Mouse (Mus musculus): ENCODE data around the gene Enthd1. TPM values are rescaled to one million over a fixed set of nuclear protein-coding genes. Genes with fewer than 3 reads are reported as not detected.

Gene Enthd1
- polyA plus RNA-seq, 1 experiment from 2014 or later, result not detected

DNA sequence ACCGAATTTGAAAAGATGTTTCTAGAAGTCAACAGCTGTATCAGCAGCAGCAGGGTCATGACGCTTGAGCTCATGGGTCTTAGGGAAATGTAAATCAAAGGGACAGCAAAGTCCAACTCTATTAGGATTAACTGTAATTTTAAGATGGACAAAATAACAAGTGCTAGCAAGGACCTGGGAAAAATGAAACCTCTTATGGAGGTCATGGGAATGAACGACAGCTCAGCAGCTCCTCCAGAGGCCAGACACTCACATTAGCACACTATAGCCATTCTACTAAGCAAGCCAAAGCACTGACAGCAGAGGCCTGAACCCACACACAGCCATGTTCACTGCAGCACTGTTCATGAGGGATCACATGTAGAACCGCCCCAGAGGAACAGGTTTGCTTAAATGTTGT lies 7.2 kb downstream of the Enthd1 start:
- Histone ChIP-seq H3K9me3 (no peaks in the 10 kb centered on the region), H3K4me3 (no peak overlapping the region), H3K9ac (replicated peaks) (no peak overlapping the region), H3K4me1 (no peaks in the 10 kb centered on the region), H3K4me2 (replicated peaks) (no peak overlapping the region), H3K36me3 (no peaks in the 10 kb centered on the region), H3K27me3 (no peaks in the 10 kb centered on the region), H3K27ac (replicated peaks) (no peak overlapping the region)
- 72% methylated on average over 4 of the region's 4 CpGs for WGBS
- no peak for ATAC-seq (ENCODE audit: low FRiP score, low read depth)

DNA sequence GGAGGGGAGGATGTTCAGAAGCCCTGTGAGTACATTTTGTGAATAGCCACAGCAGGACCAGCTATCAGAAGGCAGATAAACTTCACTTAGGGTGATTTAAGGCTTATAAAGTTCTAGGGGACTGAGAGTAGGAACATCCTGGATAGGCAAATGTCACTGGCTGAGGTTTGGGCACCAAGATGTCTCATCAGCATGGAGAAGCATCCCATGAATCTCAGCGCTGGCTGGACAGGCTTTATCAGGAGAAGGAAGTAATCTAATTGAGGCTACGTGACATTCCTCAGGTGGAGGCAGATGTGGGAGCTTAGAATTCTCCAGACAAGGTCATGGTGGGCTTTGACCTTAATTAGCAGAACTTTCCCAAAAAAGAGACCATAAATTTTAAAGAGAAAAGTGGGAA lies 8.9 kb downstream of the Enthd1 start:
- no peak overlapping the region for H3K4me2 ChIP-seq (replicated peaks)
- no peaks in the 10 kb centered on the region for H3K4me1 ChIP-seq
- WGBS, result 71% methylated on average over 2 of the region's 2 CpGs
- no peaks in the 10 kb centered on the region for H3K36me3 ChIP-seq
- no peaks in the 10 kb centered on the region for H3K9me3 ChIP-seq
- no peak overlapping the region for H3K9ac ChIP-seq (replicated peaks)
- no peak overlapping the region for H3K4me3 ChIP-seq
- ATAC-seq (ENCODE audit: low FRiP score, low read depth), result no peak
- H3K27ac ChIP-seq (replicated peaks), result no peak overlapping the region
- H3K27me3 ChIP-seq, result no peaks in the 10 kb centered on the region

DNA sequence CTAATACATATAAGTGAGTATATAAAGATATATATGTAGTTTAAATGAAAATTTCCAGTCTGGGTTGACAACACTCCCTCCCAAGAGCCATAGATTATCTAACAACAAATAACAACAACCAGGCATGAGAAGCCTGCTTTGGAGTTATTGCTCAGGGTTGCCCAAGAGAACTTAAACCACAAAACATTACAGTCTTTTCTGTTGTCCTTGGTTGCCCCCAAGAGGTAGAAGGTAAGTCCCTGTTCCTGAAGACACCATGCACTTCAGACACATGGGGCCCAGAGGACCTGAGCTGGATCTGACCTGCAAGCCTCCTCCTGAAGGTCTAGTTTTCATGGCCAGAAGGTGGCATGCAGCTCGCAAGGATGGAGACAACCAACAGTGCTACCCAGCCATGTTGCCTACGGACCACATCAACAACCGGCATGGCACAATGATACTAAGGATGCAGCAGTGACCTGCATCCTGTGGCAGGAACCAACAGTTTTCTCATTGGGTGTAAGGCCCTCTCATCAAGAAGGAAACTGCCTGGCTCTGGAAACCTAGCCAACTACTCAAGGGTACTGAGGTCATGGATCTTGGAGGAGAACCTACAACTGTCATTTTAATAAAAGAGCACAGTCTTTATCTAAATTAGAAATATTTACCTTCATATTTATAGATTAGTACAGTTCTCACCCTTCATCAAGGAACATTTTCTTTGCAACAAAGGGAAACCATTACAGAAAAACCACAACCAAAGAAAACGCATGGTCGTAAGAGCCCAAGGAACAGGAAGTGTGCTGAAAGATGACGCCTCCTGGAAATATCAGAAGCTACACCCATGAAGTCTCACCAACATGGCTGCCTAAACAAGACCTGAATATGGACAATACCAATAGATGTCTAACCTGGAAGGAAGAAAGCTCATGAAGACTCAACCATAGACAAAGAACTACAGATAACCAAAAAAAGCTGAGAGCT lies 9.8 kb downstream of the Enthd1 start:
- Histone ChIP-seq H3K27ac (replicated peaks) (no peak overlapping the region), H3K4me3 (no peak overlapping the region), H3K36me3 (no peaks in the 10 kb centered on the region), H3K9ac (replicated peaks) (no peak overlapping the region), H3K9me3 (no peaks in the 10 kb centered on the region), H3K27me3 (no peaks in the 10 kb centered on the region), H3K4me1 (no peaks in the 10 kb centered on the region), H3K4me2 (replicated peaks) (no peak overlapping the region)
- WGBS, result 89% methylated on average over 6 of the region's 6 CpGs
- ATAC-seq (ENCODE audit: low FRiP score, low read depth), result no peak

DNA sequence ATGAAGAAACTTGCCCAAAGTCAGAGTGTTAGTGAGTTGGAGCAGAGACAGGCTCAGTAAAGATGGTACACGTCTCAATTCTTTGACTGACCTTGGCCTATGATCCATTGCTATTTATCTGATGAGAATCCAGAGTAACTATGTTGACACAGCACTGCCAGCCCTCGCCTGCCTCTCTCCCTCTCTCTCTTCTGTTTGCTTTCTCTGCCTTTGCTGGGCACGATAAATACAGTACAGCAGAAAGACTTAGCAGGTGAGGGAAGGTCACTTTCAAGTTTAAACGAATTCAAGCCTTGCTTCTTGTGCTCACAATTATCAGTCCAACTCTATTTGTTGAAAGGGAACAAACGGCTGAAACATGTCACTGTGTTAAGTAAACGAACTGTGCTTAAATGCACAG lies 19.5 kb downstream of the Enthd1 start:
- Histone ChIP-seq H3K4me2 (replicated peaks) (no peak overlapping the region), H3K4me3 (no peak overlapping the region), H3K9me3 (no peaks in the 10 kb centered on the region), H3K9ac (replicated peaks) (no peak overlapping the region), H3K27me3 (no peaks in the 10 kb centered on the region), H3K36me3 (no peaks in the 10 kb centered on the region), H3K4me1 (no peaks in the 10 kb centered on the region), H3K27ac (replicated peaks) (no peak overlapping the region)
- no peak for ATAC-seq (ENCODE audit: low FRiP score, low read depth)
- WGBS, result 66% methylated on average over 6 of the region's 6 CpGs

DNA sequence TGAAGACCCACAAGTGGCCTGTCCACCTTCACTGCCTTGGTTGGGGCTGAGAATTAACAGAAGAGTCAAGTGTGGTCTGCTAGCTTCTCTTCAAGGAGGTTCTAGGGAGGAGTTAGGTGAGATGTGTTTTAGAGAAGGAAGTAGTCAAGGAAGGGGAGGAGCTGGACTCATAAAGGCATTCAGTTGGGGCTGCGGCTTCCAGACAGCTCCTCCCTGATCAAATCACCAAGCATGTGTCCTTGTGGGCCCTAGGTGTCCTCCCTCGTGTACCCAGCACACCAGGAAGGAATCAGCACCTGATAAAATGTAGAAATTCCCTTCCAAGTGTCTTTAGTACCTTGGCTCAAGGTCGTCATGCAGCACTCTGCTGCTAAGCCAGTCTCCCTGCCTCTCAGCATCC lies 20.8 kb downstream of the Enthd1 start:
- Histone ChIP-seq H3K27me3 (no peaks in the 10 kb centered on the region), H3K36me3 (no peaks in the 10 kb centered on the region), H3K4me2 (replicated peaks) (no peak overlapping the region), H3K9ac (replicated peaks) (no peak overlapping the region), H3K4me1 (no peaks in the 10 kb centered on the region), H3K4me3 (no peak overlapping the region), H3K27ac (replicated peaks) (no peak overlapping the region), H3K9me3 (no peaks in the 10 kb centered on the region)
- 69% methylated on average over 3 of the region's 3 CpGs for WGBS
- no peak for ATAC-seq (ENCODE audit: low FRiP score, low read depth)

DNA sequence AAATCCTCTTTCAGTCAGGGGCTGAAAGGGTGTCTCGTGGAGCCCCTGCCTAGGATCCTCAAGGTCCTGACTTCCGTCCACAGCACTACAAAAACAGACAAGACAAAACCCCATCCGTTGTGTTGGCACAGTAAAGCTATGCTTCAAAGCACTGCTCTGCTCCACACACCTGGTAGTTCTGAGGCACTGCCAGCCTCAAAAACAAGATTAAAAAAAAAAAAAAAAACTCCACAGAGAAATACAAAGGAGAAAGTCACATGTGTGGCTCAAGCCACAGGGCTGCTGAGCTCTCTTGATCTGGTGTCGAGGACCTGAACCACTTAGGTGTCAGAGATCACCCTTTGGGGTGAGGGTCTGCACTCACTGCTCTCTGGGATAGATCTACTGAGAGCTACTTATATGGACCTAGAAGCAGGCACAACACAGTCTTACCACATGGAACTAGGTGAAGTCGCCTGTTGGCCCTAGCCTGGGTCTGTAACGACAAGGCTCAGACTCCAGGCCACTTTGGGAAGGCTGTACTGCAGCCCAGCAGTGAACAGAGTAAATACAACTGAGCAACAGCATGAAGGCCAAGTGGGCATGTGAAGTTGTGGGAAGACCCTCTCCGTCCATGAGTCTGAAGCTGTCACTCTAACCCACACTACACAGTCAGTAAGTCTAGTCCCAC lies 26.1 kb downstream of the Enthd1 start:
- H3K4me2 ChIP-seq (replicated peaks), result no peak overlapping the region
- no peaks in the 10 kb centered on the region for H3K9me3 ChIP-seq
- no peaks in the 10 kb centered on the region for H3K27me3 ChIP-seq
- H3K9ac ChIP-seq (replicated peaks), result no peak overlapping the region
- ATAC-seq (ENCODE audit: low FRiP score, low read depth), result no peak
- no peaks in the 10 kb centered on the region for H3K4me1 ChIP-seq
- no peak overlapping the region for H3K27ac ChIP-seq (replicated peaks)
- no peaks in the 10 kb centered on the region for H3K36me3 ChIP-seq
- WGBS, result 82% methylated on average over 7 of the region's 7 CpGs
- H3K4me3 ChIP-seq, result no peak overlapping the region

DNA sequence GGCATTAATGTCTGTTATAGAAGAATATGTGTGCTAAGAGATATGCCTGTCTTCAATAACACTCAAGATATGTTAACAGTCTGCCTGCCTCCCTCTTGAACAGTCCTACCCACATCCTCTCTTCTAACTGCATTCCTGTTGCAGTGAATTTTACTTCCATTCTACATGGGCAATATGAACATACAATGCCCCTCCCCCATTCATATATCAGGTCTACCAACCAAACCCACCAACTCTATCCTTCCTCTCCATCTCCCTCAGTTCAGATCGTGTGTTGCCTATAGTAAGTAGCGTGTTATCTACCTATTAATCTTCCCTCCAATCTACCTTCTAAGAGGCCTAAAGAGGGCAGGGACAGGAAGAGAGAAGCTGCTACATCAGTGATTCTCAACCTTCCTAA lies 26.9 kb downstream of the Enthd1 start:
- Histone ChIP-seq H3K36me3 (no peaks in the 10 kb centered on the region), H3K4me1 (no peaks in the 10 kb centered on the region), H3K4me2 (replicated peaks) (no peak overlapping the region), H3K4me3 (no peak overlapping the region), H3K9ac (replicated peaks) (no peak overlapping the region), H3K27ac (replicated peaks) (no peak overlapping the region), H3K9me3 (no peaks in the 10 kb centered on the region), H3K27me3 (peaks cover 4% of the 10 kb centered on the region; the same call in 1 of the 2 replicates)
- WGBS, result 91% methylated on average over 2 of the region's 2 CpGs
- no peak for ATAC-seq (ENCODE audit: low FRiP score, low read depth)

DNA sequence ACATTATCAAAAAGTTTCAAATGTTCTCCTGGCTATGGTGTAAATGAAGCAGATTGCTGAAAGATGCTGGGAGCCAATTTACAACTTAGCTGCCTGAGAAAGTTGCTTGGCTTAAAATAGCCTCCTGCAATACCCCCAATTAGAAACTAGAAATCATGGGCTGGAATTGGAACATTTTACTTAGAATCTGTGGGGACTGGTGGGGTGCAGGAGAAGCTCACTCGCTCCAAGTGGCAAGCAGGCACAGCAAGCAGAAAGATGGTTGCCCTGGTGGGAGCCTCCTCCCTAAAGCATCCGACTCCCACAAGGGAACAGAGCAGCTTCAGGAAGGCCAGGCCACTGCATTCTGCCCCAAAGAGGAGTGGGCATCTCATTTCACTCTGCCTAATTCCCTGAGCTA lies 28.9 kb downstream of the Enthd1 start:
- H3K9me3 ChIP-seq, result no peaks in the 10 kb centered on the region
- no peak overlapping the region for H3K4me2 ChIP-seq (replicated peaks)
- H3K4me1 ChIP-seq, result no peaks in the 10 kb centered on the region
- 77% methylated on average over 2 of the region's 2 CpGs for WGBS
- no peaks in the 10 kb centered on the region for H3K36me3 ChIP-seq
- no peak overlapping the region for H3K27ac ChIP-seq (replicated peaks)
- peaks cover 7% of the 10 kb centered on the region for H3K27me3 ChIP-seq
- ATAC-seq (ENCODE audit: low FRiP score, low read depth), result no peak
- H3K9ac ChIP-seq (replicated peaks), result no peak overlapping the region
- no peak overlapping the region for H3K4me3 ChIP-seq

DNA sequence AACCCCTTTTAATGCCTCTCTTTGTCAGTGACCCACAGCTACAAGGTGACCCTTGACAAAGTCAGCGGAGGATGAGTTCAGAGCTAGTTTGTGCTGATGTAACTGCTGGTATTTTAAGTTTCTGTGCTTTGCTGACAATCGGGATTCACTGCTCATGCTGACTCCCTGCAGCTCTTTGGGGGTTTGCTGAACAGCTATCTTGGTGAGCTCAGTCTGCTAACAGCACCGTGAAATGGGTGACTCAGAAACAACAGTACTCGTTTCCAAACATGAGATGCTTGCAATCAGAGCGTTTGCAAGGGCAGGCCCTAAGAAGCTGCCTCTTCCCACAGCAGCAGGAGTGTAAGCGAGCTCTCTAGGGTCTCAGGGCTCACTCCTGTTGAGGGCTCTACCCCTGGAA lies 31.7 kb downstream of the Enthd1 start:
- WGBS, result 56% methylated on average over 6 of the region's 6 CpGs
- no peaks in the 10 kb centered on the region for H3K9me3 ChIP-seq
- 0 out of 2 replicates have a peak, but pooled peaks cover 4% of the 10 kb centered on the region for H3K4me1 ChIP-seq
- no peak overlapping the region for H3K4me3 ChIP-seq
- no peak for ATAC-seq (ENCODE audit: low FRiP score, low read depth)
- H3K9ac ChIP-seq (replicated peaks), result no peak overlapping the region
- H3K4me2 ChIP-seq (replicated peaks), result no peak overlapping the region
- no peaks in the 10 kb centered on the region for H3K36me3 ChIP-seq
- H3K27me3 ChIP-seq, result peaks cover 9% of the 10 kb centered on the region
- no peak overlapping the region for H3K27ac ChIP-seq (replicated peaks)

DNA sequence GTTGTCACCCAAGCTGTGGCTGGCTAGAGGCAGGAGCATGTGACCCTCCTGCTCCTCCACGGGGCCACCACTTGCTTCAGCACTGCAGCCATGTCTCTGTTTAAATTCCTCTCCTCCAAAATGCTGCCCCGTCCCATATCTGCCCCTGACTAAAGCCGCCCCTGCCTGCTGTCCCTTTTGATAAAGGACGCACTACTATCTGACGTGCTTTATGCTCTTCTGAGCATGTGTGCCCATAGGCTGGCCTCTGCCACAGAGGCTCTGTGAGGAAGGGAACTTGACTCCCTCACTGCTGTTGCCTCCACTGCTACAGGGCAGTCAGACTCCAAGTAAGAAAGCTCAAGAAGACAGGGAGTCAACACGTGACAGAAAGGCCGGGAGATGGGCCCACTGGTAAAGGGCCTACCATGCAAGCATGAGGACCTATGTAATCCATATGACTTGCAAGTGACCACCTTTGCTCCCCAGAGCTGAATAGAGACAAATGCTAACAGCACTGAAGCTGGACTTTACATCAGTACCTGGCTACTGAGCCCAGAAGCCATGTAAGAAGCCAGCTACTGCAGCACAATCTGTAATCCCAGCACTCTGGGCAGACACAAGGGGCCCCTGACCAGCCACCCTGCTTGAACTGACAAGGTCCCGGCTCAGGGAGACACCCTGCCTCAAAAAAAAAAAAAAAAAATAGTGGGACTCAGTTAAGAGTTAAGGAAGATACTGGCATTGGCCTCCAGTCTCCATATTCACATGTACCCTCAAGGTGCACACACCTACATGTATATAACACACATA lies 32.5 kb downstream of the Enthd1 start:
- H3K4me3 ChIP-seq, result no peak overlapping the region
- H3K27me3 ChIP-seq, result peaks cover 9% of the 10 kb centered on the region
- H3K4me1 ChIP-seq, result 0 out of 2 replicates have a peak, but pooled peaks cover 4% of the 10 kb centered on the region
- H3K9ac ChIP-seq (replicated peaks), result no peak overlapping the region
- H3K4me2 ChIP-seq (replicated peaks), result no peak overlapping the region
- no peaks in the 10 kb centered on the region for H3K9me3 ChIP-seq
- no peak overlapping the region for H3K27ac ChIP-seq (replicated peaks)
- WGBS, result 85% methylated on average over 8 of the region's 8 CpGs
- ATAC-seq (ENCODE audit: low FRiP score, low read depth), result no peak
- H3K36me3 ChIP-seq, result no peaks in the 10 kb centered on the region

DNA sequence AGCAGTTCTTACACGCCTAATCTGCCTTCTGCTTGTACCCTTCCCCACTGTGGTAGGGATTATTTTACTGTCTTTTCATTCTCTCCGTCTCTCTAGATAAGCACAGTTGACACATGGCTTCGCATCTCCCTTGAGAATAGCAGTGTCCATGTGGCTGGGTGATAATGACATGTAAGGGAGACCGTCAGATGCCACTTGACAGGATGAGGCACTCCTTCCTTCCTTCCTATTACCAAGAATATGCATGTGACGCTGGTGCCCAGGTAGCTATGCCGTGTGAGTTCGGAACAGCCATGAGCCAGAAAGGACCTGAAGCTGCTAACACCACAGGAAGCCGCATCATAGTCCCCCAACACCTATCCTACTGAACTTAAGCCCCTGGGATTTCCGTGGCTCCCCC lies 33.9 kb downstream of the Enthd1 start:
- no peak overlapping the region for H3K4me2 ChIP-seq (replicated peaks)
- ATAC-seq (ENCODE audit: low FRiP score, low read depth), result no peak
- WGBS, result 84% methylated on average over 9 of the region's 9 CpGs
- H3K4me1 ChIP-seq, result 0 out of 2 replicates have a peak, but pooled peaks cover 4% of the 10 kb centered on the region
- no peaks in the 10 kb centered on the region for H3K9me3 ChIP-seq
- H3K4me3 ChIP-seq, result no peak overlapping the region
- H3K36me3 ChIP-seq, result no peaks in the 10 kb centered on the region
- peaks cover 9% of the 10 kb centered on the region for H3K27me3 ChIP-seq
- H3K9ac ChIP-seq (replicated peaks), result no peak overlapping the region
- no peak overlapping the region for H3K27ac ChIP-seq (replicated peaks)

All from midbrain, embryonic 12.5 days (tissue).